Mouse (Mus musculus): ENCODE data around the gene Zc2hc1b. TPM values are rescaled to one million over a fixed set of nuclear protein-coding genes. Genes with fewer than 3 reads are reported as not detected.
"Not testable (repeated sequence)": the region's sequence is repeated elsewhere in the genome, so short reads cannot be mapped to it uniquely, and the experiment has no call there.

Gene Zc2hc1b
- polyA plus RNA-seq, 1 experiment, result not detected

- no peak for TF ChIP-seq CTCF (IDR thresholded peaks at IDR 0.05; ENCODE audit: borderline replicate concordance, insufficient read depth, low read length)
- TF ChIP-seq POLR2A (IDR thresholded peaks at IDR 0.05; ENCODE audit: low read depth, low read length), result no peak
- Histone ChIP-seq H3K4me1 (ENCODE audit: control insufficient read depth, insufficient read depth, low read length) (no peaks in the 10 kb centered on the region), H3K27ac (ENCODE audit: insufficient read depth, low read length) (no peak overlapping the region), H3K4me3 (ENCODE audit: insufficient read depth, low read length) (no peak overlapping the region)
Measured at GRCm38 (mm10) chr10:13209061-13209460, 31.2 kb upstream of the Zc2hc1b start.

- Histone ChIP-seq H3K4me1 (ENCODE audit: control insufficient read depth, insufficient read depth, low read length) (no peaks in the 10 kb centered on the region), H3K27ac (ENCODE audit: insufficient read depth, low read length) (no peak overlapping the region), H3K4me3 (ENCODE audit: insufficient read depth, low read length) (no peak overlapping the region)
- no peak for TF ChIP-seq CTCF (IDR thresholded peaks at IDR 0.05; ENCODE audit: borderline replicate concordance, insufficient read depth, low read length)
- no peak for TF ChIP-seq POLR2A (IDR thresholded peaks at IDR 0.05; ENCODE audit: low read depth, low read length)
Measured at GRCm38 (mm10) chr10:13201741-13202293, 24.0 kb upstream of the Zc2hc1b start.

GRCm38 (mm10) chr10:13200862-13201261 is 23.0 kb upstream of the Zc2hc1b start:
- no peaks in the 10 kb centered on the region for H3K4me1 ChIP-seq (ENCODE audit: control insufficient read depth, insufficient read depth, low read length)
- no peak overlapping the region for H3K4me3 ChIP-seq (ENCODE audit: insufficient read depth, low read length)
- no peak for TF ChIP-seq POLR2A (IDR thresholded peaks at IDR 0.05; ENCODE audit: low read depth, low read length)
- no peak for TF ChIP-seq CTCF (IDR thresholded peaks at IDR 0.05; ENCODE audit: borderline replicate concordance, insufficient read depth, low read length)
- no peak overlapping the region for H3K27ac ChIP-seq (ENCODE audit: insufficient read depth, low read length)

DNA sequence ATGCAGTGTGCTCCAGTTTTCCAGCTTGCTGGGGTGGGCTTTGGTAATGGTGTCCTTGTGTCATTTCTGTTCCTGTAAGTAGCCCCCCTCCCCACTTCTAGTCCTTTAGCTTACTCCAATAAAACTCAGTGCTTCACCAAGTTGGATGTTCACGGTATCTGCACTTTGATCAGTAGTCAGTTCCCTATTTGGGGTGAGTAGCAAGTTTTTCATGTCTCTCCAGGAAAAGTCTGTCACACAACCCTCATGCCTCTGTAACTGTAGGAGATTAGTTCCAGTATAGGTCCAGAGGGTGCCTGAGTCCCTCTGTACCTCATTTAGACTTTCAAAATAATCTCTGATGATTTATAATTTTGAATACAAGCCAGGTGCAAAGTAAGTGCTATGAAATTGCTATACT is 21.4 kb upstream of the Zc2hc1b start:
- Histone ChIP-seq H3K4me3 (ENCODE audit: insufficient read depth, low read length) (no peak overlapping the region), H3K27ac (ENCODE audit: insufficient read depth, low read length) (no peak overlapping the region), H3K4me1 (ENCODE audit: control insufficient read depth, insufficient read depth, low read length) (no peaks in the 10 kb centered on the region)
- TF ChIP-seq CTCF (IDR thresholded peaks at IDR 0.05; ENCODE audit: borderline replicate concordance, insufficient read depth, low read length) (no peak), POLR2A (IDR thresholded peaks at IDR 0.05; ENCODE audit: low read depth, low read length) (no peak)

GRCm38 (mm10) chr10:13196872-13197507 is 19.2 kb upstream of the Zc2hc1b start:
- Histone ChIP-seq H3K4me1 (ENCODE audit: control insufficient read depth, insufficient read depth, low read length) (0 out of 2 replicates have a peak, but pooled peaks cover 2% of the 10 kb centered on the region), H3K27ac (ENCODE audit: insufficient read depth, low read length) (no peak overlapping the region), H3K4me3 (ENCODE audit: insufficient read depth, low read length) (no peak overlapping the region)
- TF ChIP-seq CTCF (IDR thresholded peaks at IDR 0.05; ENCODE audit: borderline replicate concordance, insufficient read depth, low read length) (no peak), POLR2A (IDR thresholded peaks at IDR 0.05; ENCODE audit: low read depth, low read length) (no peak)

DNA sequence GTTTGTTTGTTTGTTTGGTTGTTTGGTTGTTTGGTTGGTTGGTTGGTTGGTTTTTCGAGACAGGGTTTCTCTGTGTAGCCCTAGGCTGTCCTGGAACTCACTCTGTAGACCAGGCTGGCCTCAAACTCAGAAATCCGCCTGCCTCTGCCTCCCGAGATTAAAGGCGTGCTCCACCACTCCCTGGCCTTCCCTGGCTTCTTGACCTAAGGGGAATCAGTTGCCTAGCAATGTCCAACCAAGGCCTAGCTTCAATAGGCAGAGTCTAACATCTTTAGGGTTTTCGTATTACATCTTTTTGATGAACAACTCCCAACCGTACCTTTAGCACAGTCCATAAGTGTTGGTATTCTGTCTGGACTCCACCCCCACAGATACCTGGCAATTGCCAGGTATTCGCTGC is 15.7 kb upstream of the Zc2hc1b start:
- not testable (repeated sequence) for H3K4me3 ChIP-seq (ENCODE audit: insufficient read depth, low read length); H3K27ac ChIP-seq (ENCODE audit: insufficient read depth, low read length); H3K4me1 ChIP-seq (ENCODE audit: control insufficient read depth, insufficient read depth, low read length)

GRCm38 (mm10) chr10:13192731-13193351 is 15.0 kb upstream of the Zc2hc1b start, which contains the start of gene Ltv1:
Gene Ltv1, minus strand, starts transcription at chr10:13193168.
- 0 out of 2 replicates have a peak, but pooled peaks cover 2% of the 10 kb centered on the region for H3K4me1 ChIP-seq (ENCODE audit: control insufficient read depth, insufficient read depth, low read length)
- peak within 1 kb of the TSS; percentile 69 for H3K27ac ChIP-seq (ENCODE audit: insufficient read depth, low read length)
- peak; percentile 57 for TF ChIP-seq POLR2A (IDR thresholded peaks at IDR 0.05; ENCODE audit: low read depth, low read length)
- TF ChIP-seq CTCF (IDR thresholded peaks at IDR 0.05; ENCODE audit: borderline replicate concordance, insufficient read depth, low read length), result no peak
- H3K4me3 ChIP-seq (ENCODE audit: insufficient read depth, low read length), result peak within 1 kb of the TSS; percentile 83

- 0 out of 2 replicates have a peak, but pooled peaks cover 2% of the 10 kb centered on the region for H3K4me1 ChIP-seq (ENCODE audit: control insufficient read depth, insufficient read depth, low read length)
- H3K27ac ChIP-seq (ENCODE audit: insufficient read depth, low read length), result no peak overlapping the region
- no peak for TF ChIP-seq CTCF (IDR thresholded peaks at IDR 0.05; ENCODE audit: borderline replicate concordance, insufficient read depth, low read length)
- no peak for TF ChIP-seq POLR2A (IDR thresholded peaks at IDR 0.05; ENCODE audit: low read depth, low read length)
- H3K4me3 ChIP-seq (ENCODE audit: insufficient read depth, low read length), result no peak overlapping the region
Measured at GRCm38 (mm10) chr10:13189881-13190280, 12.1 kb upstream of the Zc2hc1b start.

DNA sequence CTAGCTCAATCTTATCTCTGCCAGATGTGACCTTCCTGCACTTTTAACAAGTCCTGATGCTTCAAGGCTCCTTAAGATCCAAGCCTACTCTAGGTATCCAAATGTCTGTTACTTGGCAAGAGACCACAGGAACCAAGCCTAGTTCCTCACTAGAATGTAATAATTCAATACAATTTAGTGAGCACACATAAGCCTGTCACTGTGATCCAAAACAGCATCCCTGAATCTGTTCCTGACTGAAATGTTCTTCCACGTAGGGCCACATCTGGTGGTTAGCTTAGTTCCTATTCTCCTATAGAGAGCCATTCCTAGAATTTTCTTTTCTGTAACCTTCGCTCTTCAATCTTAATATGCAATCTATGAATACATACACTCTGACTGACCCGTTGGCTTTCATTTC is 8.9 kb upstream of the Zc2hc1b start:
- H3K27ac ChIP-seq (ENCODE audit: insufficient read depth, low read length), result no peak overlapping the region
- no peaks in the 10 kb centered on the region for H3K4me1 ChIP-seq (ENCODE audit: control insufficient read depth, insufficient read depth, low read length)
- H3K4me3 ChIP-seq (ENCODE audit: insufficient read depth, low read length), result no peak overlapping the region
- TF ChIP-seq POLR2A (IDR thresholded peaks at IDR 0.05; ENCODE audit: low read depth, low read length), result no peak
- no peak for TF ChIP-seq CTCF (IDR thresholded peaks at IDR 0.05; ENCODE audit: borderline replicate concordance, insufficient read depth, low read length)

- Histone ChIP-seq H3K27ac (ENCODE audit: insufficient read depth, low read length) (no peak overlapping the region), H3K4me3 (ENCODE audit: insufficient read depth, low read length) (no peak overlapping the region), H3K4me1 (ENCODE audit: control insufficient read depth, insufficient read depth, low read length) (no peaks in the 10 kb centered on the region)
- TF ChIP-seq POLR2A (IDR thresholded peaks at IDR 0.05; ENCODE audit: low read depth, low read length), result no peak
- no peak for TF ChIP-seq CTCF (IDR thresholded peaks at IDR 0.05; ENCODE audit: borderline replicate concordance, insufficient read depth, low read length)
Measured at GRCm38 (mm10) chr10:13184170-13184766, 6.4 kb upstream of the Zc2hc1b start.
